Mouse (Mus musculus) urinary bladder, postnatal 0 days (tissue): ENCODE measurements around the gene Nupl2. TPM values are rescaled to one million over a fixed set of nuclear protein-coding genes. Genes with fewer than 3 reads are reported as not detected.

Experiments used
- polyA plus RNA-seq: library from polyadenylated mRNA; unstranded; fragments of >200 nt; fragmentation: Nextera tagmentation; extraction: Ambion mirVana; gene quantifications from 2 replicates; pipeline ENCODE4 v1.2.1, GENCODE M21; 2015

The Nupl2 gene
- 8.4 and 10.1 TPM in 2 replicates for polyA plus RNA-seq

GRCm38 (mm10) chr5:24164789-24165445 lies at the start of gene Nupl2:
Gene Nupl2, plus strand, starts transcription at chr5:24164963.

Other genes with a start within 250 kb of the Nupl2 start
- 12.2 and 12.8 TPM in 2 replicates for gene Fam126a, start 134.3 kb upstream of the Nupl2 start, polyA plus RNA-seq
- 29.2 and 31.8 TPM in 2 replicates for gene Klhl7, start 64.4 kb upstream of the Nupl2 start, polyA plus RNA-seq
- 4.7 and 7.1 TPM in 2 replicates for gene Kcnh2, start 186.6 kb downstream of the Nupl2 start, polyA plus RNA-seq
- gene Nos3, start 199.8 kb downstream of the Nupl2 start, polyA plus RNA-seq, result 2.3 and 2.8 TPM in 2 replicates
- 1.0 and 1.3 TPM in 2 replicates for gene Atg9b, start 227.2 kb downstream of the Nupl2 start, polyA plus RNA-seq
- 18.7 and 21.8 TPM in 2 replicates for gene Abcb8, start 228.7 kb downstream of the Nupl2 start, polyA plus RNA-seq
- gene Asic3, start 248.4 kb downstream of the Nupl2 start, polyA plus RNA-seq, result 0.13 TPM in 1 of 2 replicates, not detected in the other